Mouse (Mus musculus) gastrocnemius, adult 2 months (tissue): ENCODE data around the gene Tmem145. TPM values are rescaled to one million over a fixed set of nuclear protein-coding genes. Genes with fewer than 3 reads are reported as not detected.

Experiments
- DNase-seq: peaks from one replicate; pipeline ENCODE4 v3.0.0; 2022
- H3K27ac ChIP-seq: fragments of 200-600 bp; 2 replicates; pipeline ENCODE4 v1.8.1; 2022; ENCODE audit warnings: mild to moderate bottlenecking
- H3K4me3 ChIP-seq: fragments of 200-600 bp; 2 replicates; pipeline ENCODE4 v1.8.1; 2022; ENCODE audit warnings: mild to moderate bottlenecking, moderate library complexity
- CTCF ChIP-seq: fragments of 200-600 bp; IDR thresholded peaks from 2 replicates; pipeline ENCODE4 v1.8.1; 2022; ENCODE audit warnings: antibody characterized with exemption, mild to moderate bottlenecking, moderate library complexity
- intact Hi-C: fragments of 180-260 bp; cut with DNase I; formaldehyde crosslinking; loops from one replicate; pipeline ENCODE4 v1.15.1; 2025
- total RNA-seq, 2 experiments: library from RNA; stranded (reverse); gene quantifications; 2 replicates each; pipeline ENCODE4 v1.2.3; 2021

The Tmem145 gene
- total RNA-seq, 2 experiments from 2014 or later: not detected

DNA sequence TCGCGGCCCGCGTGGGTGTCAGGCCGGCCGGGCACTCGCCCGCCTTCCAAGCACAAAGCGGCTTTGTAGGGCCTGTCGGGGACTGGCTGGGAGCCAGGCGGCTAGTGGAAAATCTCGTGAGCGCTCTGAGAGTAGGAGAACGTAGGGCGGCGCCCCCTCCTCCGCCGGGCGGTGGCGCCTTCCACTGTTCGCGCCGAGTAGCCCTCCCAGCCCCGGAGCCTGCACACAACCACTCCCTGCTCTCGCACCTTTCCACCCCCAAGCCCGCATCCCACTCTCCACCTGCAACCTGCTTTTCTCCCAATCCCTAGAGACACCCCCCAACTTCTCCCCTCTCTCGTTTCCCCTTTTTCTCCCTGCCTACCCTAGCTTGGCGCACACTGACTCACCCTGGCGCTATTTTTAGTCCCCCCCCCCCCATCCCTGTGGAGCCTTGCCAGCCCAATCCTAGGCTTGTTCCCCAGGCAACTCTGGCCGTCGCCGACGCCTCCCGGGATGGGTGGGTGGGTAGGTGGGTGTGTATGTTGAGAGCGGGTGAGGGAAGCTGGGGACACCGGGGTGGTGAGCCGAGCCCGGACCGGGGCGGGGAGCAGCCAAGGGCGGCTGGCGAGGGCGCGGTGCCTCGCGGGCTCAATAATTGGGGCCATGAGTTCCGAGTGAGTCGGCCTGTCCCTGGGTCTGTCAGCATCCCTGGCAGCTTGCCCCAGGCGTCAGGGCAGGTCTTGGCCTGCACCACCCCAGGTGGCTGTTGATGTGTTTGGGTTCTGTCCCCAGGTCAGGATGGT lies 26.6 kb upstream of the Tmem145 start:
- Histone ChIP-seq H3K27ac (peak overlapping the region; percentile 97), H3K4me3 (peak overlapping the region; percentile 88)
- TF ChIP-seq CTCF: peak; percentile 56
- intact Hi-C loops: loop anchor here (2.0 kb wide), 1 partner anchor 38 kb away; no protein-coding TSS in a partner anchor
- peak; percentile 91 for DNase-seq

- peak; percentile 69 for DNase-seq
- no peak for TF ChIP-seq CTCF
- Histone ChIP-seq H3K27ac (peak overlapping the region; percentile 97), H3K4me3 (peak overlapping the region; percentile 88)
- intact Hi-C loops: loop anchor here (2.0 to 5.0 kb wide), 3 partner anchors 39 to 107 kb away; no protein-coding TSS in a partner anchor
These were observed 25.8 kb upstream of the Tmem145 start for GRCm38 (mm10) chr7:25279861-25280791.

- Histone ChIP-seq H3K27ac (peak overlapping the region; percentile 97), H3K4me3 (peak overlapping the region; percentile 93)
- TF ChIP-seq CTCF: no peak
- intact Hi-C loops: loop anchor here (5.0 kb wide), 2 partner anchors 51 to 106 kb away; no protein-coding TSS in a partner anchor
- DNase-seq: no peak
These were observed 24.7 kb upstream of the Tmem145 start for GRCm38 (mm10) chr7:25281166-25281733.

DNA sequence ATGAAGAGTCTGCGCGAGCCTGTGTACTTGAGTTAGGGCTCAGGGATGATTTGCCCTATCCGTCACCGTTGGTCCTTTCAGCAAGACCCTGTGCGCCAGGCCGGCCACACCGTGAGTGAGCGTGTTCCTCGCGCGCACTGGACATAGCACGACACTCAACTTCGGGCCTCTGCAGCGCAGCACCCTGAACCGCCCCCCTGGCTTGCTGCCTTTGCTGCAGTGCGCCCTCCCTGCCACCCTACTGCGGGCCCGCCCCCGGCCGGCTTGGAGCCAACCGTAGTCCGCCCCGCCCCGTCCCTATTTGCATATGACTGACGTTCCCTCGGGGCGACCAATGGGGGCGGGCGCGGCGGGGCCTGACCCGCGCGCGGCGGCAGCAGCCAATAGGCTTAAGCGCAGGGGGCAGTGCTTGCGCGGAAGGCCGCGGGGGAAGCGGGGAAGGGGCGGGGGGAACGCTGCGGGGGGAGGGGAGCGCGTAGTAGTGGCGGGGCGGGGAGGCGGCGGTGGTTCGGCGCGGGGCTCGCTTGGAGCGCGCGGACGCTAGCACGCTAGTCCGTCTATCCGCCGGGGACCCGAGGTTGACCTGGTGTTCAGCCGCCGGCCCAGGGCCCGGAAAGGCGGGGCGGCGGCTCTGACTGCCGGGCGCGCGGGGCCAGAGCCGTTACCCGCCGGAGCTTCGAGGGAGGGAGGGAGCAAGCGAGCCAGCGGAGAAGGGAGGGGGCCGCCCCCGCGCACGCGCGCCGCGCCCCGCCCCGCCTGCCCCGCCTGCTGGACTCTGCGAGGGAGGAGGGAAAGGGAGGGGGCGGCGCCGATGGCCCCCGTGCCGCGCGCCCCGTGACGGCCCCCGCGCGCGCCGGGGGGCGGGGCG lies 23.9 kb upstream of the Tmem145 start:
- peak overlapping the region; percentile 93 for H3K4me3 ChIP-seq
- H3K27ac ChIP-seq: peak overlapping the region; percentile 97
- TF ChIP-seq CTCF: no peak
- peak; percentile 99 for DNase-seq
- intact Hi-C loops: loop anchor here (5.0 kb wide), 2 partner anchors 50 to 105 kb away; no protein-coding TSS in a partner anchor

DNA sequence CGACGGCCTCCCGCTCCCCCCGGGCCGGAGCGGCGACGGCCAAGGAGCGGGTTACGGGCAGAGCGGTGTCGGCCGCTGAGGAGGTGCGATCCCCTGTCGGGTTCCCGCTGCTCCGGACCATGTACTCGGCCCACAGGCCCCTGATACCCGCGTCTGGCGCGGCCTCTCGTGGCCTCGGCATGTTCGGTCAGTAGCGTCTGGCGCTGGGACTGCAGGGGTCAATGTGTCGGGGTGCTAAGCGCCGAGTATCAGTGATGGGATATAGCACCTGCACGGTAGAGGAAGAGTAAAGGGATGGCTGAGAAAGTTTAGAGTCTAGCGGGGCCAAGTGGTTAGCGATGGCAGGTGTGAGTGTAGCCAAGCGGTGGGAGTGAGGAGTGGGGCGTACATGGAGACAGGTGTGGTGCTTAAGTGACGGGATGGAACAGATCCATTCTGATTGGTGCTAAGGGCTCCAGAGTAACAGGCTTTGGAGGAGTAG lies 23.1 kb upstream of the Tmem145 start:
- TF ChIP-seq CTCF: no peak
- H3K27ac ChIP-seq: peak overlapping the region; percentile 97
- peak overlapping the region; percentile 93 for H3K4me3 ChIP-seq
- DNase-seq: no peak
- intact Hi-C loops: loop anchor here (5.0 kb wide), 2 partner anchors 50 to 105 kb away; no protein-coding TSS in a partner anchor

DNA sequence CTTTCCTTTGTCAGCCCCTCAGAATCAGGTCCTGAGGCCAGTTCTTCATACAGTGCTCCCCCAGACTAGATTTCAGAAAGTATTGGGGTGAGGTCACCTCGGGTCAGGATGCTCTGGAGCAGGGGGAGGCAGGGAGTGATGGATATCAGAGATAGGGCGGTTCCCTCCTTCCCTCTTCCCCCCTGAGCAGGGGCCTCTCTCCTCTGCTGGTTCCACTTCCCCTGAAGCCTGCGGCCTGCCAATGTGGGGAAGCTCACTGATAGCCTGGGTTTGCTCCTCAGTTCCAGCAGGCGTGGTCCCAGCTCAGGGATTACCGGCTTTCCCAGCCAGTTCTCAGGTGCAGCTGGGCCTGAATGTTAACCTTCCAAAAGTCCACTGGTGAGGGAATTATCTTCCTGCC lies 22.3 kb upstream of the Tmem145 start:
- TF ChIP-seq CTCF: no peak
- peak overlapping the region; percentile 97 for H3K27ac ChIP-seq
- intact Hi-C loops: loop anchor here (2.0 to 5.0 kb wide), 3 partner anchors 29 to 104 kb away; no protein-coding TSS in a partner anchor
- DNase-seq: peak; percentile 40
- H3K4me3 ChIP-seq: peak overlapping the region; percentile 93

GRCm38 (mm10) chr7:25284171-25284570 lies 21.7 kb upstream of the Tmem145 start:
- intact Hi-C loops: loop anchor here (2.0 to 5.0 kb wide), 3 partner anchors 29 to 103 kb away; no protein-coding TSS in a partner anchor
- DNase-seq: peak; percentile 18
- Histone ChIP-seq H3K4me3 (peak overlapping the region; percentile 93), H3K27ac (peak overlapping the region; percentile 97)
- no peak for TF ChIP-seq CTCF

- H3K4me3 ChIP-seq: no peak overlapping the region
- intact Hi-C loops: loop anchor here (2.0 to 5.0 kb wide), 3 partner anchors 28 to 103 kb away; no protein-coding TSS in a partner anchor
- H3K27ac ChIP-seq: peak overlapping the region; percentile 97
These were observed 21.1 kb upstream of the Tmem145 start for GRCm38 (mm10) chr7:25284766-25285165.

GRCm38 (mm10) chr7:25285511-25286238 lies 20.2 kb upstream of the Tmem145 start:
- TF ChIP-seq CTCF: no peak
- peak; percentile 18 for DNase-seq
- intact Hi-C loops: loop anchor here (2.0 kb wide), 1 partner anchor 27 kb away; no protein-coding TSS in a partner anchor
- Histone ChIP-seq H3K4me3 (no peak overlapping the region), H3K27ac (no peak overlapping the region)

More at GRCm38 (mm10) chr7:25284766-25285165, 21.1 kb upstream of the Tmem145 start:
- no peak for TF ChIP-seq CTCF
- DNase-seq: peak; percentile 26

DNA sequence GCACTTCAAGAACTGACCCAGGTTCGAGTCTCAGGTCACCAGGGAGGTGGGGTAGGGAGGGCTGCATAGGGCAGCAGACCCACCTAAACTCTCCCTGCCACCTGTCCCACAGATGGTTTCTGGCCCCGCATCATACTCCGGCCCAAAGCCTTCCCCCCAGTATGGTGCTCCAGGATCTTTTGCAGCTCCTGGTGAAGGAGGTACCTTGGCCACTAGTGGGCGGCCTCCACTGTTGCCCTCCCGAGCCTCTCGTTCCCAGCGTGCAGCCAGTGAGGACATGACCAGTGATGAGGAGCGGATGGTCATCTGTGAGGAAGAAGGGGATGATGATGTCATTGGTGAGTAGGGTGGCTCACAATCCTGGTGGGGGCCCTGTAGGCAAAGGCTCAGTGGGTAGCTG lies 18.9 kb upstream of the Tmem145 start:
- TF ChIP-seq CTCF: peak; percentile 11; the same call in 1 of the 2 replicates
- DNase-seq: peak; percentile 18
- no peak overlapping the region for H3K27ac ChIP-seq
- no peak overlapping the region for H3K4me3 ChIP-seq
- intact Hi-C loops: no loop called here

- no peak overlapping the region for H3K27ac ChIP-seq
- no peak overlapping the region for H3K4me3 ChIP-seq
- TF ChIP-seq CTCF: no peak
- intact Hi-C loops: no loop called here
- peak; percentile 20 for DNase-seq
These were observed 17.9 kb upstream of the Tmem145 start for GRCm38 (mm10) chr7:25288011-25288410.
